Mouse (Mus musculus) liver, adult 2 months (tissue): ENCODE measurements at regions not wholly inside any gene's neighbourhood (a gene's known extent, or its start where the extent isn't known, plus 50 kb on each side); places are given as distances from the start of the nearest gene placed in this dataset.

ENCODE experiments used
- CTCF ChIP-seq: fragments of 200-500 bp; IDR thresholded peaks from 2 replicates; pipeline ENCODE4 v1.5.1; 2011; ENCODE audit warnings: low read depth, low read length, control low read depth
- POLR2A ChIP-seq: fragments of 200-500 bp; IDR thresholded peaks from 2 replicates; pipeline ENCODE4 v1.6.1; 2011; ENCODE audit warnings: low read length, control low read depth; ENCODE audit not compliant: insufficient read depth; ENCODE audit errors: extremely low read depth

- TF ChIP-seq CTCF = no peak
- TF ChIP-seq POLR2A = no peak
These were observed 56.1 kb downstream of the Ppp1r3c start for GRCm38 (mm10) chr19:36680322-36680721.
